Mouse (Mus musculus) midbrain, embryonic 14.5 days (tissue): ENCODE data around the gene Jup. TPM values are rescaled to one million over a fixed set of nuclear protein-coding genes. Genes with fewer than 3 reads are reported as not detected.

Experiments
- ATAC-seq: fragments of 200-750 bp; cut with Nextera tagmentation; 2 replicates; pipeline ENCODE4 v1.8.0; 2017; ENCODE audit warnings: moderate number of reproducible peaks, moderate library complexity; ENCODE audit not compliant: low FRiP score, low TSS enrichment
- DNase-seq: peaks from one replicate; pipeline ENCODE4 v3.0.0-alpha.2; 2015
- H3K27ac ChIP-seq: fragments of 300-500 bp; sonication (generic); replicated peaks from 2 replicates; pipeline ENCODE4 v1.5.1; 2014; ENCODE audit warnings: mild to moderate bottlenecking, low read depth, low read length, moderate library complexity
- H3K27me3 ChIP-seq: fragments of 300-500 bp; sonication (generic); 2 replicates; pipeline ENCODE4 v1.6.1; 2014; ENCODE audit warnings: low read length, control low read depth, mixed read lengths; ENCODE audit not compliant: control insufficient read depth, insufficient read depth
- H3K36me3 ChIP-seq: fragments of 300-500 bp; sonication (generic); 2 replicates; pipeline ENCODE4 v1.6.1; 2014; ENCODE audit warnings: low read length, control low read depth; ENCODE audit not compliant: control insufficient read depth, insufficient read depth
- H3K4me1 ChIP-seq: fragments of 300-500 bp; sonication (generic); 2 replicates; pipeline ENCODE4 v1.6.1; 2014; ENCODE audit warnings: mild to moderate bottlenecking, antibody characterized with exemption, low read length, control low read depth; ENCODE audit not compliant: control insufficient read depth, insufficient read depth
- H3K4me2 ChIP-seq: fragments of 300-500 bp; sonication (generic); 2 replicates; pipeline ENCODE4 v1.6.1; 2014; ENCODE audit warnings: mild to moderate bottlenecking, low read length, moderate library complexity
- H3K4me3 ChIP-seq: fragments of 300-500 bp; sonication (generic); replicated peaks from 2 replicates; pipeline ENCODE4 v1.5.1; 2014; ENCODE audit warnings: low read depth, low read length
- H3K9ac ChIP-seq: fragments of 300-500 bp; sonication (generic); replicated peaks from 2 replicates; pipeline ENCODE4 v1.6.1; 2014; ENCODE audit warnings: mild to moderate bottlenecking, low read length, moderate library complexity
- H3K9me3 ChIP-seq: fragments of 300-500 bp; sonication (generic); 2 replicates; pipeline ENCODE4 v1.6.1; 2016; ENCODE audit warnings: low read length, control low read depth, mixed read lengths; ENCODE audit not compliant: control insufficient read depth
- WGBS: fragments of 180-500 bp; shearing (Covaris S2); extraction: QIAGEN DNeasy Blood & Tissue Kit; methylation state at CpG from one replicate; pipeline ENCODE4 v1.1.7; 2014; 5-methylcytosine and 5-hydroxymethylcytosine counted together
- polyA plus RNA-seq: library from polyadenylated mRNA; unstranded; fragments of >200 nt; fragmentation: Nextera tagmentation; extraction: Ambion mirVana; gene quantifications from 2 replicates; pipeline ENCODE4 v1.2.1, GENCODE M21; 2014

Jup gene
- polyA plus RNA-seq, 1 experiment from 2014 or later: 70.0 TPM

- WGBS: 93% methylated on average over 6 of the region's 6 CpGs
- H3K27me3 ChIP-seq: no peaks in the 10 kb centered on the region
Measured at GRCm38 (mm10) chr11:100388588-100388987, 9.0 kb downstream of the Jup start.

GRCm38 (mm10) chr11:100387589-100388375 is 9.8 kb downstream of the Jup start:
- Histone ChIP-seq H3K36me3 (peaks cover 37% of the 10 kb centered on the region), H3K4me3 (no peak overlapping the region), H3K4me2 (no peak overlapping the region), H3K9ac (no peak overlapping the region), H3K27ac (no peak overlapping the region), H3K27me3 (no peaks in the 10 kb centered on the region), H3K4me1 (no peaks in the 10 kb centered on the region; the same call in 1 of the 2 replicates), H3K9me3 (no peaks in the 10 kb centered on the region)
- DNase-seq (no peak), ATAC-seq (no peak)
- WGBS: 66% methylated on average over 14 of the region's 14 CpGs

More at GRCm38 (mm10) chr11:100388588-100388987, 9.0 kb downstream of the Jup start:
- no peak overlapping the region for H3K4me2 ChIP-seq
- peaks cover 29% of the 10 kb centered on the region for H3K36me3 ChIP-seq
- no peaks in the 10 kb centered on the region for H3K9me3 ChIP-seq
- no peak overlapping the region for H3K9ac ChIP-seq
- ATAC-seq (no peak), DNase-seq (no peak)
- no peak overlapping the region for H3K27ac ChIP-seq
- H3K4me1 ChIP-seq: no peaks in the 10 kb centered on the region; the same call in 1 of the 2 replicates
- no peak overlapping the region for H3K4me3 ChIP-seq

GRCm38 (mm10) chr11:100387111-100387510 is 10.5 kb downstream of the Jup start:
- Histone ChIP-seq H3K9me3 (no peaks in the 10 kb centered on the region), H3K4me3 (no peak overlapping the region), H3K4me2 (no peak overlapping the region), H3K36me3 (peaks cover 43% of the 10 kb centered on the region), H3K9ac (no peak overlapping the region), H3K27me3 (no peaks in the 10 kb centered on the region), H3K4me1 (no peaks in the 10 kb centered on the region; the same call in 1 of the 2 replicates), H3K27ac (no peak overlapping the region)
- DNase-seq (no peak), ATAC-seq (no peak)
- 93% methylated on average over 6 of the region's 6 CpGs for WGBS

DNA sequence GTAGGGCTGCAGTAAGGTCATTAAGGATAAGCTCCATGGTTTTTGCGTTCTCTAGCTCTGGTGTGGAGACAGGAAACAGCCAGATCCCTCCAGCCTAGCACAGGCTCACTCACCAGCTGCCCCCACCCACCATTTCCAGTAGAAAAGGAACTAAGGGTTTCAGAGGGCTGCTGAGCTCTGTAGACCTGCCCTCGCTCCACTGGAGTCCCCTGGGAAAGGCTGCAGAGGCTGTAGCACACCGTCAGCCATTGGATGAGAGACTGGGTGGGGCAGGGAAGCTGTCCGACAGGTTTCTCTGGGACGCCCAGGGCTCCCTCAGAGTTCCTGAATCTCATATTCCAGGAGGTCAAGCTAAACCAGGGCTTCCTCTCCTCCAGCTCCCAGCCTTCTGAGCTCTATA is 11.0 kb downstream of the Jup start:
- no peak overlapping the region for H3K27ac ChIP-seq
- no peaks in the 10 kb centered on the region for H3K27me3 ChIP-seq
- no peak overlapping the region for H3K4me3 ChIP-seq
- no peak for ATAC-seq
- WGBS: 45% methylated on average over 5 of the region's 5 CpGs
- H3K4me1 ChIP-seq: no peaks in the 10 kb centered on the region; the same call in 1 of the 2 replicates
- H3K9me3 ChIP-seq: no peaks in the 10 kb centered on the region
- peaks cover 49% of the 10 kb centered on the region for H3K36me3 ChIP-seq
- H3K9ac ChIP-seq: no peak overlapping the region
- no peak overlapping the region for H3K4me2 ChIP-seq
- no peak for DNase-seq

GRCm38 (mm10) chr11:100385016-100385415 is 12.5 kb downstream of the Jup start:
- Histone ChIP-seq H3K9me3 (no peaks in the 10 kb centered on the region), H3K36me3 (peaks cover 63% of the 10 kb centered on the region), H3K27me3 (no peaks in the 10 kb centered on the region), H3K4me3 (no peak overlapping the region), H3K27ac (no peak overlapping the region), H3K4me2 (no peak overlapping the region), H3K4me1 (no peaks in the 10 kb centered on the region), H3K9ac (no peak overlapping the region)
- ATAC-seq (no peak), DNase-seq (no peak)
- WGBS: 84% methylated on average over 3 of the region's 3 CpGs

DNA sequence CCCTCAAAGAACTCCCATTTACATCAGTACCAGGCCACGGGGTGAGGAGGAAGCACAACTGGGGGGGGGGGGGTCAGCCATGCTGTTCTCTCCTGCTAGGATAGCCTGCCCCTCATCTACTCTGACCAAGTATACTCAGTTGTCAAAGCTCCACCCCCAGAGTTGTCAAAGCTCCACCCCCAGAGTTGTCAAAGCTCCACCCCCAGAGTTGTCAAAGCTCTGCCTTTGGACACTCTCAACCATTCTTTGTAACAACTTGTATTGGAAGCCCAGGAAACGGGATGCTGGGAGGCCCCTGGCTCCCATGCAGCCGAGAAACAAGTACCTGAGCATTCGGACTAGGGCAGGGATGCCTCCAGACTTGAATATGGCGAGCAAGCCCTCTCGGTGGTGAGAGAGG is 14.9 kb downstream of the Jup start:
- H3K27ac ChIP-seq: no peak overlapping the region

GRCm38 (mm10) chr11:100379311-100379710 is 18.3 kb downstream of the Jup start:
- Histone ChIP-seq H3K4me1 (no peaks in the 10 kb centered on the region), H3K4me3 (no peak overlapping the region), H3K36me3 (peaks cover 87% of the 10 kb centered on the region), H3K9me3 (no peaks in the 10 kb centered on the region), H3K27me3 (no peaks in the 10 kb centered on the region), H3K9ac (no peak overlapping the region), H3K27ac (no peak overlapping the region), H3K4me2 (no peak overlapping the region)
- WGBS: 91% methylated on average over 4 of the region's 4 CpGs
- DNase-seq (no peak), ATAC-seq (no peak)

More for the DNA sequence above, 14.9 kb downstream of the Jup start:
- no peak for ATAC-seq
- Histone ChIP-seq H3K4me1 (no peaks in the 10 kb centered on the region), H3K4me2 (no peak overlapping the region), H3K4me3 (no peak overlapping the region), H3K27me3 (no peaks in the 10 kb centered on the region), H3K9me3 (no peaks in the 10 kb centered on the region), H3K36me3 (peaks cover 82% of the 10 kb centered on the region), H3K9ac (no peak overlapping the region)
- 81% methylated on average over 6 of the region's 6 CpGs for WGBS
- no peak for DNase-seq

GRCm38 (mm10) chr11:100378446-100378845 is 19.1 kb downstream of the Jup start:
- 86% methylated on average over 5 of the region's 5 CpGs for WGBS
- no peak for ATAC-seq

DNA sequence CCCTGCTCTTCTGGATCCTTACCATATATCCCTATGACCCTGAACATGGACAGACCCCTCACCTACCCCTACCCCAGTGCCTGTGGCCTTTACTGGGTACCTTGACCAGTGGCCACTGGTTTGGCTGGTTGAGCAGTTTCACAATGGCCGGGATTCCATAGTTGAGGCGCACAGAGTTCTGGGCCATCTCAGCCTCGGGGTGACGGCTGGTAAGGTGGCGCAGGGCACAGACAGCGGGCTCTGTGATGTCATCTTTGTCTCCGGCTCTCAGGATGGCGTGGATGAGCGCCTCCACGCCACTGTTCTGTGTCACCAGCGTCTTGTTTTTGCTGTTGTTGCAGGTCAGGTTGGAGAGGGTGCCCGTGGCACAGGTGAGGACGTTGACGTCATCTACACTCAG is 19.6 kb downstream of the Jup start:
- peaks cover 87% of the 10 kb centered on the region for H3K36me3 ChIP-seq
- WGBS: 95% methylated on average over 14 of the region's 14 CpGs

More at GRCm38 (mm10) chr11:100378446-100378845, 19.1 kb downstream of the Jup start:
- no peak overlapping the region for H3K9ac ChIP-seq
- H3K4me3 ChIP-seq: no peak overlapping the region
- no peaks in the 10 kb centered on the region for H3K27me3 ChIP-seq
- no peak overlapping the region for H3K27ac ChIP-seq
- H3K4me1 ChIP-seq: no peaks in the 10 kb centered on the region
- peaks cover 87% of the 10 kb centered on the region for H3K36me3 ChIP-seq
- no peak for DNase-seq
- H3K4me2 ChIP-seq: no peak overlapping the region
- no peaks in the 10 kb centered on the region for H3K9me3 ChIP-seq

More for the DNA sequence above, 19.6 kb downstream of the Jup start:
- Histone ChIP-seq H3K9me3 (no peaks in the 10 kb centered on the region), H3K9ac (no peak overlapping the region), H3K27ac (no peak overlapping the region), H3K4me2 (no peak overlapping the region), H3K27me3 (no peaks in the 10 kb centered on the region), H3K4me3 (no peak overlapping the region), H3K4me1 (no peaks in the 10 kb centered on the region)
- ATAC-seq (no peak), DNase-seq (no peak)
